Mouse (Mus musculus) R1 (cell line): ENCODE results near the gene Rae1.

Source experiments
- DNase-seq: peaks from one replicate; pipeline ENCODE4 v3.0.0-alpha.2; 2018; ENCODE audit warnings: low read depth, low spot score

Gene Rae1

GRCm38 (mm10) chr2:173048041-173048745 is 48.3 kb downstream of the Rae1 start:
- no peak for DNase-seq

DNA sequence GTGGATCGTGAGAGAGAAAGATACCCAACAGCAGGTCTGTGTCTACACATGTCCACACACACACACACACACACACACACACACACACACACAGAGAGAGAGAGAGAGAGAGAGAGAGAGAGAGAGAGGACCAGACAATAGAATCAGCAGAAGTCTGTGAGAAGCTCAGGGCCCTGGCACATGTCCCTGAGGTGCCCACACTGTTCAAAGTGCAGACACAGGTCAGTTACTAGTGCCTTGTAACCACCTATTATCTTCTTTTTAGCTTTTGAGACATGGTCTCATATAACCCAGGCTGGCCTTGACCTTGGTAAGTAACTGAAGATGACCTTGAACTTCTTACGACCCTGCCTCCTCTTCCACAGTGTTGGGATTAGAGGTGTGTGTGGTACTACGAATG is 49.3 kb downstream of the Rae1 start:
- peak; percentile 38 for DNase-seq

DNA sequence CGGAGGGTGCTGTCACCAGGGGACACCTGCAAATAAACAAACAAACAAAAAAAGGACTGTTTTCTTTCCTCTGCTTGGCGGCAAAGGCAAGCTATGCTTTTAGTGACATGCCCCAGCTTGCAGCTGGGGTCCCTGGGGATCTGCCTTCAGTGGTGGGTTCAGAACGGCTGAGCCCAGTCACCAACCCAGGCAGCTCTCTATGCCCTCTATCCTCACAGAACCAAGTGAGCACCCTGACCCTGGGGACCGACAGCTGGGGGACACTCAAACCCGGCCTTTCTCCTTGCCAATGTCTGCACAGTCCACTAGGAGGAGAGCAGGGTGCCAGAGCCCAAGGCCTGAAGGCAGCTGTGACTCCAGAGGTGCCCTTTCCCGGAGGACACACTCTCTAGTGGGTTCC is 49.9 kb downstream of the Rae1 start:
- no peak for DNase-seq

DNA sequence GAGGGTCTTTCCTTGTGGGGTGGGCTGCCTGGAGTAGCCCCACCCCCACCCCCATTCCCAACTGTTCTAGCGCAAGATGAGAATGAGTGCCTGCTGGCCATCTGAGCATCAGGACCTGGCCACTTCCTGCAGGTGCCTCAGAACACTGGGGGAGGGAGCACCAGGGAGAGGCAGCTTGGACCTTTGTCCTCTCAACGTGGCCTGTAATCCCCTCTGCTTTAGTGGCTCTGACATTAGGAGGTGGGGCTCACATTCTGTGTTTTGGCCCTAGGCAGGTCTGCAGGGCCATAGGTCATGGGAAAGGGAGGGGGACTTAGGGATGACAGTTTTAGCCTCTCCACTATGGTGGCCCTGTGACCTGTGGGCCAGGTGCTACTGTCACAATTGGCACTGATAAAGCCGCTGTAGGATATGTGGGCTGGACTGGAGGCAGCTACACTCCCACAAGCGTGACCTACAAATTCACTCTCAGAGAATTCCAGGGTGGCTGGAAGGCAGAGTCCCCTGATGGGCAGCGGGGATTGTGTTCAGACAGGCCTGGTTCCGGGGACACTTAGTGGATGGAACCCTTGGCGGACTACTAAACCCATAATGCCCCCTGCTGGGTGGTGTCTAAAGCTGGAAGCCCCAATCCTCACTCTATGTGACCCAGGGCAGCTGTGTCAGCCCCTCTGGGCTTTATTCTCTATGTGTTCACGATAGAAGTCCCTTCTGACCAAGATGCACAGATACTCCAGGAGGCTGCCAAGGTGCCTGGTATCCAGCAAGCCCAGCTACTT is 50.9 kb downstream of the Rae1 start:
- DNase-seq, result no peak

- DNase-seq, result no peak
These were observed 53.0 kb downstream of the Rae1 start for GRCm38 (mm10) chr2:173052881-173053280.

- no peak for DNase-seq
These were observed 53.9 kb downstream of the Rae1 start for GRCm38 (mm10) chr2:173053846-173054245.

DNA sequence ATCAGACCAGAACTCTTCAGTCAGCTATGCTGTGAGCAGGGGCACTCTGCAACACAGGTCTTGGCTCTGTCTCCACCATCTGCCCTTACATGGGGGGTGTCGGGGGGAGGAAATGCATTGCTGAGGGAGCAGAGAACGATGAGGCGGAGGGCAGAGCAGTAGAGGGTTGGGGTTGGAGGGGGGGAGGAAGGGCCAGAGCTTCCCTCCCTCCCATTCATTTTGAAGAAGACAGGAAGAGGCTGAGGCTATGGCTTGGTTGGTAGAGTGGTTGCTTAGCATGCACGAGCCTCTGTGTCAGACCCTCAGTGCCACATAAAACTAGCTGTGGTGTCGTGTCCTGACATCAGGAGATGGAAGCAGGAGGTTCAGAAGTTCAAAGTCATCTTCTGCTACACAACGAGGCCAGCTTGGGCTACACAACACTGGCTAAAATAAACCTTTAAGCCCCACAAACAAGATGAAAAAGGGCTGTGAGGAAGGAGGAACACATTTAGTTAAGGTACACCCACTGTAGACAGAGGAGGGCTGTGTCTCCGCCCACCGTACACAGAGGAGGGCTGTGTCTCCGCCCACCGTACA is 56.5 kb downstream of the Rae1 start:
- DNase-seq, result no peak

DNA sequence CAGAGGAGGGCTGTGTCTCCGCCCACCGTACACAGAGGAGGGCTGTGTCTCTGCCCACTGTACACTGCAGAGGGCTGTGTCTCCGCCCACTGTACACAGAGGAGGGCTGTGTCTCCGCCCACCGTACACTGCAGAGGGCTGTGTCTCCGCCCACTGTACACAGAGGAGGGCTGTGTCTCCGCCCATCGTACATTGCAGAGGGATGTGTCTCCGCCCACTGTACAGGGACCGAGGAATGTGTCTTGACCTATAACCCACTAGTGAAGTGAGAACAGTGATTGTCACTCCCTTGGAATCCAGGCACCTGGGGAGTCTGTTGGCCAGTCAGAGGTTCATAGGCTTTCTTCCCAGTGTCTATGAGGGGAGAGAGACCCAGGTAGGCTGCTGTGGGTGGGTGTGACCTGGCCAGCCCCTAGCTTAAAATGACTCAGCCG is 57.0 kb downstream of the Rae1 start:
- DNase-seq, result peak; percentile 96

DNA sequence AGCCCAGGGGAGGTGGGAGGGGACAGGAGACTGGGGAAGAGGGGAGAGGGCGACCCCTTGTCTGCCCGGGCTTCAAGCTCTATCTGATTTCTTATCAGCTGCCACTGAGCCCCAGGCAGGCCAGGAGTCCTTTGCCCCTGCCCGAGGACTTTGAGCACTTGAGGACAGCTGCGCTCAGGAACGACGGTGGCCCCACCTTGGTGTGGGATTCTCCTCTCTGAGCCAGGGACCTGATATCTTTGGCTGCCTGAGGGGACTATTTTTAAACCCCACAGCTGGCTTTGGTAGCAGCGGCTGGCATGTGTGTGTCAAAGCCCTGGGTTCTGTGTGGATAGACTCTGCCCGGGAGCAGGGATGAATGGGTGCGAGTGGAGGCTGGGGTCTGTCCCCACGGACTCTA is 57.7 kb downstream of the Rae1 start:
- DNase-seq, result no peak

GRCm38 (mm10) chr2:173058263-173058662 is 58.3 kb downstream of the Rae1 start:
- peak; percentile 78 for DNase-seq

DNA sequence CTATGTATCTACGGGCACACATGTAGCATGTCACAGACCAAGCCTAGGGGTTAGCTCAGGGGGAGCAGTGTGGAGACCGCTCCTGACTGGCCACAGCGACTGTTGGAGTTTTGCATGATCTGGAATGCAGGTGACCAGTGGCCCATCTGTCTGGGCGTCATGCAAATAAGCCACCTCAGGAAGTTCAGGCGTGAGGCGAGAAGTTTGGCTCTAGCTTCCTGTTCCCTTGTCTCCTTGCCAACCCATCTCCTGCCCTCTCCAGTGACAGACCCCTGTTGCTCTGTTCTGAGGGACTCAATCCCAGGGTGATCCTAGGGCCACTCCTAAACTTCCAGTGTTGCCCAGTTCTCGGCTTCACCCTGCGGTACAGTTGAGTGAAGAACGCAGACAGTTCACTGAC is 60.5 kb downstream of the Rae1 start:
- DNase-seq, result no peak

DNA sequence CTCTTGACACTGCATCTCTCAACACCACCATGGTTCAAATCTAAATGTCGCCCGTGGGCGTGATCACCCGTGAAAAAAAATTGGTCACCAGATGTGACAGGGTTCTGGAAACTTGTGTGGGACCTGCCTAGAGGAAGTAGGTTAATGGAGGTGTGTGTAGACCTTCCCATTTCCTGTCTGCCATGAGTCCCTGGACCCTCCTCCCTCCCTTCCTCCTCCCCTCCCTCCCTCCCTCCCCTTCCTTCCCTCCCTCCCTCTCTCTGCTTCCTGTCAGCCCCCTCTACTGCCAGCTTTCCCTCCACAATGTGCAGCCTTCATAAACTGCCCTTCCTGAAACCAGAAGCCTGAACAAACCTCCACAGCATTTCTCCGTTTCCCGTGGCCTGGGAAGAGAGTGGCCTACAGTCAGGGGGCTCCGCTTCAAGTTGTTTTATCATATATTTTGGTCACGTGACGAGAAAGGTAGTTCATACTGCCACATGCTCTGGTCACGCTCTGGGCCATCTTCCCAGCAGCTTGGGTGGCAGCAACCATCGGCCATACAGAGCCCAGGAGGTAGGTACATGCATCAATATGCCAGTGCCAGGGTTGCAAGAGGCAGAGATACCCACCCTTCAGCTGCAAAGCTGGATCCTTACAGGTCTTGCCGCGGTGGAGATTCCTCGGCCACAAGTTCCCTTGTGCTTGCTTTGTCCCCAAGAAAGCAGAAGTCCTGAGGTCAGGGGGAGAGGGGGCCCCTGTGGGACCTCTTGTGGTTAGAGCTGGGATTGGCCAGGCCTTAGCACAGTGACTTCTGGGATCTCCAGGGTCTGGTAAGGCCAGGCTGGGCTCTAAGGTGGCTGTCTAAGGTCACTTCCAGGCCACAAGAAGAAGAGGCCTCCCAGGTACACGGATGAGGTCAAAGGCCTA is 61.8 kb downstream of the Rae1 start:
- no peak for DNase-seq

GRCm38 (mm10) chr2:173063219-173063618 is 63.3 kb downstream of the Rae1 start:
- no peak for DNase-seq

DNA sequence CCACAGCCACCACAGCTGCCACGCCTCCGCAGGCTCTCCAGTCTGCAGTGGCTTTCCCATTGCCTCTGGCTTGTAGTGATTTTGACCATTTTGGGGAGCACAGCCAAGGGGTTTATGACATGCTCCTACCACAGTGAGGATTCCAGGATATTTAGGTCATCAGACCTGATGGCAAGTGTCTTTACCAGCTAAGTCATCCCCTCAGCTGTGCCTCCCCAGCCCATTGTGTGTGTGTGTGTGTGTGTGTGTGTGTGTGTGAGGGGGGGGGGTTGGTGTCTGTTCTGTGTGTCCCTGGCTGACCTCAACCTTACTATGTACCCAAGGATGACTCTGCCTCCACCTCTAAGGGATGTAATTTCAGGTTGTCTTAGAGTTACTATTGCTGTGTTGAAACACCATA is 64.9 kb downstream of the Rae1 start:
- DNase-seq, result no peak
